Mouse (Mus musculus): ENCODE results near the gene Zdhhc4.

DNA sequence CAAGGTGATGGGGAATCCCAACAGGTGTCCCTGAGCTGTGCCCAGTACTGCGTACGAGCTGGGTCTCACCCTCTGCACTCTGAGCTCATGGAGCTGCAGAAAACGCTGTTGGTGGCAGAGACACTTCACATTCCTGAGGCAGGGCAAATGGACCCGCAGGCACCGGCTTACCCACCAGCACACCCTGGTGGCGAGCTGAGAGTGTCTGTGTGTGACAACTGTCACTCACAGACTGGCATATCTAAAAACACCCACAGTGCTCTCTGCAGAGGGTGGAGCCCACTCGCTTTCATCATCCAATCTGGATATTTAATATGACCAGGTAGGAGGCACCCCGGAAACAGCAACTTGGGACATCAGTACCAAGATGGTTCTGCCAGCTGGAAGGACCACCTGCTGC, 27.8 kb downstream of the Zdhhc4 start:
- TF ChIP-seq GATA1 (IDR thresholded peaks at IDR 0.05; ENCODE audit: borderline replicate concordance, low read length) (no peak), FLI1 (IDR thresholded peaks at IDR 0.05; ENCODE audit: low read length) (no peak)
